Comparison of ENCODE assay signal across 19 mouse cellular contexts in the genomic region with DNA sequence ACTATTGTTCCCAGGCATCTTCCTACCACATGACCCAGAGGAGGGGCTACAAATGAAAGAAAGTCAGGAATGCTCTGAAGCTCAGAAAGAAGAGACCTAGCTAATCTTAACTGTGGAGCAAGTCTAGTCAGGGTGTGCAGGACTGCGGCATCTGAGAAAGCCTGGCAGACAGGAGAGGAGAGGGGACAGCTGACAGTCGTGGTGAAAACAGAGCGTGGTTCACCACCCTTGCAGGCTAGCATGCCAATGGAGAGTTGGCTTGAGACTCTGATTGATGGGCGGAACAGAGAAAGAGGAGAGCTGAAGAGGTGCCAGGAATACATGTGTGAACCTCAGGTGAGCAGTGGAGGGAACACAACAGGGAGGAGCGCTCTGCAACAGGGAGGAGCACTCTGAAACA.
"Had no signal": no experiment of that assay in that cellular context is flagged by ENCODE, and none has a peak within 500 bp of the region (broad histone marks: within the 10 kb centered on the region; RNA-seq: fewer than 3 reads in every experiment).

No protein-coding gene starts in this region.

- H3K9ac ChIP-seq: kidney, embryonic 15.5 days; limb, embryonic 13.5 days; liver, embryonic 14.5 days; liver, postnatal 0 days; lung, embryonic 14.5 days; midbrain, embryonic 12.5 days; midbrain, embryonic 15.5 days; neural tube, embryonic 13.5 days; stomach, embryonic 15.5 days had no signal

- H3K27ac ChIP-seq: kidney, embryonic 15.5 days; limb, embryonic 10.5 days; limb, embryonic 13.5 days; liver, embryonic 14.5 days; macrophage; midbrain, embryonic 12.5 days; midbrain, embryonic 15.5 days; neural tube, embryonic 13.5 days; stomach, embryonic 15.5 days had no signal

- H3K4me3 ChIP-seq: kidney, embryonic 15.5 days; limb, embryonic 10.5 days; limb, embryonic 13.5 days; midbrain, embryonic 12.5 days; midbrain, embryonic 15.5 days; neural tube, embryonic 13.5 days; stomach, embryonic 15.5 days had no signal

- H3K27me3 ChIP-seq: kidney, embryonic 15.5 days; limb, embryonic 13.5 days; midbrain, embryonic 12.5 days; midbrain, embryonic 15.5 days; neural tube, embryonic 13.5 days; stomach, embryonic 15.5 days had no signal

- H3K36me3 ChIP-seq: kidney, embryonic 15.5 days; limb, embryonic 10.5 days; limb, embryonic 13.5 days; midbrain, embryonic 12.5 days; midbrain, embryonic 15.5 days; neural tube, embryonic 13.5 days; stomach, embryonic 15.5 days had no signal

- H3K4me2 ChIP-seq: kidney, embryonic 15.5 days; limb, embryonic 13.5 days; lung, embryonic 14.5 days; midbrain, embryonic 12.5 days; midbrain, embryonic 15.5 days; neural tube, embryonic 13.5 days; stomach, embryonic 15.5 days had no signal

- H3K9me3 ChIP-seq: kidney, embryonic 15.5 days; limb, embryonic 10.5 days; limb, embryonic 13.5 days; midbrain, embryonic 12.5 days; midbrain, embryonic 15.5 days; stomach, embryonic 15.5 days had no signal

- DNase-seq: kidney, adult 8-10 months; kidney, postnatal 36 days; liver; liver, postnatal 0 days; lung, embryonic 14.5 days; retina, postnatal 1 day; right cerebral cortex, postnatal 25 days; spleen, adult 18-20 months; thymus, postnatal 25 days had no signal

- ATAC-seq: lung, postnatal 0 days; midbrain, embryonic 15.5 days had no signal

- H3K4me1 ChIP-seq: kidney, embryonic 15.5 days; limb, embryonic 10.5 days; limb, embryonic 13.5 days; midbrain, embryonic 12.5 days; midbrain, embryonic 15.5 days; neural tube, embryonic 13.5 days; stomach, embryonic 15.5 days had no signal
